Mouse (Mus musculus) cerebellum, postnatal 25 days (tissue): Measurements from ENCODE around the gene Castor1.

Experiments
- DNase-seq, 2 experiments: peaks; one replicate each; pipeline ENCODE4 v3.0.0; 2021; ENCODE audit warnings: mixed read lengths in 2 of 2

Castor1 gene

GRCm38 (mm10) chr11:4264066-4264465, 46.0 kb downstream of the Castor1 start:
- DNase-seq = no peak

GRCm38 (mm10) chr11:4266271-4267201, 48.5 kb downstream of the Castor1 start:
- peak; percentile 64 to 72 for DNase-seq

GRCm38 (mm10) chr11:4267202-4267578, 49.2 kb downstream of the Castor1 start:
- DNase-seq = no peak

GRCm38 (mm10) chr11:4268500-4268899, 50.5 kb downstream of the Castor1 start:
- DNase-seq = no peak

- no peak for DNase-seq
Measured at GRCm38 (mm10) chr11:4270744-4271459, 52.9 kb downstream of the Castor1 start.

GRCm38 (mm10) chr11:4271544-4271943, 53.5 kb downstream of the Castor1 start:
- DNase-seq = no peak
